Mouse (Mus musculus): ENCODE measurements around the gene Nrg3. TPM values are rescaled to one million over a fixed set of nuclear protein-coding genes. Genes with fewer than 3 reads are reported as not detected.

Gene Nrg3
- polyA plus RNA-seq, 1 experiment from 2014 or later, result 0.47 TPM

- WGBS, result 92% methylated on average over 3 of the region's 3 CpGs
- Histone ChIP-seq H3K4me3 (no peak overlapping the region), H3K4me1 (no peaks in the 10 kb centered on the region), H3K9me3 (no peaks in the 10 kb centered on the region), H3K27me3 (replicated peaks; ENCODE audit: low read depth, poor library complexity, severe bottlenecking) (no peaks in the 10 kb centered on the region), H3K36me3 (replicated peaks) (no peaks in the 10 kb centered on the region), H3K27ac (replicated peaks) (no peak overlapping the region)
- DNase-seq (ENCODE audit: low spot score), result no peak
Observed at GRCm38 (mm10) chr14:38630114-38630513, 842.8 kb downstream of the Nrg3 start.

- no peak for DNase-seq (ENCODE audit: low spot score)
- no peaks in the 10 kb centered on the region for H3K4me1 ChIP-seq
- no peaks in the 10 kb centered on the region for H3K36me3 ChIP-seq (replicated peaks)
- H3K27ac ChIP-seq (replicated peaks), result no peak overlapping the region
- H3K9me3 ChIP-seq, result no peaks in the 10 kb centered on the region
- no peaks in the 10 kb centered on the region for H3K27me3 ChIP-seq (replicated peaks; ENCODE audit: low read depth, poor library complexity, severe bottlenecking)
- no peak overlapping the region for H3K4me3 ChIP-seq
Observed at GRCm38 (mm10) chr14:38629671-38630070, 843.2 kb downstream of the Nrg3 start.

GRCm38 (mm10) chr14:38628862-38629619 lies 843.8 kb downstream of the Nrg3 start:
- no peaks in the 10 kb centered on the region for H3K4me1 ChIP-seq
- DNase-seq (ENCODE audit: low spot score), result no peak
- no peak overlapping the region for H3K4me3 ChIP-seq
- no peaks in the 10 kb centered on the region for H3K36me3 ChIP-seq (replicated peaks)
- H3K27ac ChIP-seq (replicated peaks), result no peak overlapping the region
- WGBS, result 85% methylated on average over 2 of the region's 2 CpGs
- H3K9me3 ChIP-seq, result no peaks in the 10 kb centered on the region
- no peaks in the 10 kb centered on the region for H3K27me3 ChIP-seq (replicated peaks; ENCODE audit: low read depth, poor library complexity, severe bottlenecking)

DNA sequence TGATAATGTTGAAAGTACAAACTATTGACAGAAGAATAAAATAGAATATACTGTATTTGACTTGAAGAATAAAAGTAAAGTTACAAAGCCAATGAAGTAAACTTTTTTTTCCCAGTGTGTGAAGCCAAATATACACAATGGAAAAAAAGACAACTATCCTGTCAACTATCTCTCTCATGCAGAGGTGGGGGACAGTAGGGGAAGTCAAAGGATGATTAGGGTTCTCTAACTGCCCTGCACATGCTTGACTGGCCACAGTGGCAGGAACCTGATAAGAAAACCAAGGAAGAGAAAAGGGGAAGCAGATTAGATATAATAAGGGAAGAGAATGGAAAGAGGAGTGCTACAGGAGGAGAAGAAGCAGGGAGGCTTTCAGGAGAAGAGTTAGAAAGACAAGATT lies 855.9 kb downstream of the Nrg3 start:
- DNase-seq (ENCODE audit: low spot score), result no peak
- Histone ChIP-seq H3K4me1 (no peaks in the 10 kb centered on the region), H3K4me3 (no peak overlapping the region), H3K27me3 (replicated peaks; ENCODE audit: low read depth, poor library complexity, severe bottlenecking) (no peaks in the 10 kb centered on the region), H3K9me3 (no peaks in the 10 kb centered on the region), H3K27ac (replicated peaks) (no peak overlapping the region), H3K36me3 (replicated peaks) (no peaks in the 10 kb centered on the region)

GRCm38 (mm10) chr14:38597735-38598134 lies 875.2 kb downstream of the Nrg3 start:
- Histone ChIP-seq H3K4me3 (no peak overlapping the region), H3K36me3 (replicated peaks) (no peaks in the 10 kb centered on the region), H3K27ac (replicated peaks) (no peak overlapping the region), H3K9me3 (no peaks in the 10 kb centered on the region), H3K4me1 (no peaks in the 10 kb centered on the region), H3K27me3 (replicated peaks; ENCODE audit: low read depth, poor library complexity, severe bottlenecking) (no peaks in the 10 kb centered on the region)
- no peak for DNase-seq (ENCODE audit: low spot score)

- no peaks in the 10 kb centered on the region for H3K4me1 ChIP-seq
- H3K27me3 ChIP-seq (replicated peaks; ENCODE audit: low read depth, poor library complexity, severe bottlenecking), result no peaks in the 10 kb centered on the region
- H3K9me3 ChIP-seq, result no peaks in the 10 kb centered on the region
- no peak overlapping the region for H3K4me3 ChIP-seq
- no peaks in the 10 kb centered on the region for H3K36me3 ChIP-seq (replicated peaks)
- DNase-seq (ENCODE audit: low spot score), result no peak
- H3K27ac ChIP-seq (replicated peaks), result no peak overlapping the region
- 80% methylated on average over 1 of the region's 1 CpGs for WGBS
Observed at GRCm38 (mm10) chr14:38594297-38594696, 878.6 kb downstream of the Nrg3 start.

- Histone ChIP-seq H3K27ac (replicated peaks) (no peak overlapping the region), H3K4me3 (no peak overlapping the region), H3K27me3 (replicated peaks; ENCODE audit: low read depth, poor library complexity, severe bottlenecking) (no peaks in the 10 kb centered on the region), H3K4me1 (no peaks in the 10 kb centered on the region), H3K36me3 (replicated peaks) (no peaks in the 10 kb centered on the region), H3K9me3 (no peaks in the 10 kb centered on the region)
- WGBS, result 89% methylated on average over 3 of the region's 3 CpGs
- no peak for DNase-seq (ENCODE audit: low spot score)
Observed at GRCm38 (mm10) chr14:38576796-38577195, 896.1 kb downstream of the Nrg3 start.

GRCm38 (mm10) chr14:38568184-38568583 lies 904.7 kb downstream of the Nrg3 start:
- Histone ChIP-seq H3K4me1 (no peaks in the 10 kb centered on the region), H3K27ac (replicated peaks) (no peak overlapping the region), H3K9me3 (no peaks in the 10 kb centered on the region), H3K27me3 (replicated peaks; ENCODE audit: low read depth, poor library complexity, severe bottlenecking) (no peaks in the 10 kb centered on the region), H3K36me3 (replicated peaks) (no peaks in the 10 kb centered on the region), H3K4me3 (no peak overlapping the region)
- 82% methylated on average over 1 of the region's 1 CpGs for WGBS
- no peak for DNase-seq (ENCODE audit: low spot score)

DNA sequence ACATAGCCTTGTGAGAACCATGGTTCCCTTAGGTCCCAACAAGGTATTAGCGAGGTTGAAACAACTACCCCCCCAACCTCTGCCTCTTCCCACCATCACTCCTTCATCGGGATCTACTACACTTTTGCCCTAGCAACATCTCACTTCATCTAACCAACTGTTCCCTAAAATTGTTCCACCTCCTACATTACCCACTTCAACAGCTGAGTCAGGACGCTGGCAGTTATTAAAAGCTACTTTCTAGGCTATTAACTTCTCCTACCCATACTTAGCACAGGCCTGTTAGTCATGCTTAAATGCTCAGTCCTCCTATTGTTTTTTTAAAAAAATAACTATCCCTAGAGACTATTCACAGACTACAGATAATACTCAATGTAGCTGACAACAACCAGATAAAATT lies 906.7 kb downstream of the Nrg3 start:
- no peaks in the 10 kb centered on the region for H3K4me1 ChIP-seq
- no peak for DNase-seq (ENCODE audit: low spot score)
- no peaks in the 10 kb centered on the region for H3K27me3 ChIP-seq (replicated peaks; ENCODE audit: low read depth, poor library complexity, severe bottlenecking)
- H3K4me3 ChIP-seq, result no peak overlapping the region
- no peaks in the 10 kb centered on the region for H3K36me3 ChIP-seq (replicated peaks)
- no peaks in the 10 kb centered on the region for H3K9me3 ChIP-seq
- WGBS, result 91% methylated on average over 3 of the region's 3 CpGs
- H3K27ac ChIP-seq (replicated peaks), result no peak overlapping the region

DNA sequence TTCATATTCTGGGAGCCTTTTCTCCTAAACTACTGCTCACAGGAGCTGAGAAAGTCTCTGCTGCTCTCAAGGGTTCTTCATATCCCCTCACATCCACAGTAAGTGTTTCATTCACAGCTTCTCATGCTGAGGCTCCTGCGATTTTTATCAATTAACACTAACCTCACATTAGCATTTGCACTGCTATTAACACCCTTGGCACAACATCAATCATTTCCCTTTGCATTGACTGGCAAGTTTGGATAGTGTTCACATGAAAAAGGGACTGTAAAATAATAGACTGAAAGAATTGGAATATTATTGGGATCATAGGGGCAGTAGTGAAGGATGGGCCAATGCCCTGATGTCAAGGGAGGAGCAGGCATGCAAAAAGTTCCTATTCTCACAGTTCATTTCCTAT lies 918.3 kb downstream of the Nrg3 start:
- 87% methylated on average over 1 of the region's 1 CpGs for WGBS
- no peaks in the 10 kb centered on the region for H3K9me3 ChIP-seq
- H3K4me1 ChIP-seq, result no peaks in the 10 kb centered on the region
- no peak overlapping the region for H3K27ac ChIP-seq (replicated peaks)
- no peaks in the 10 kb centered on the region for H3K36me3 ChIP-seq (replicated peaks)
- H3K27me3 ChIP-seq (replicated peaks; ENCODE audit: low read depth, poor library complexity, severe bottlenecking), result no peaks in the 10 kb centered on the region
- DNase-seq (ENCODE audit: low spot score), result no peak
- H3K4me3 ChIP-seq, result no peak overlapping the region

DNA sequence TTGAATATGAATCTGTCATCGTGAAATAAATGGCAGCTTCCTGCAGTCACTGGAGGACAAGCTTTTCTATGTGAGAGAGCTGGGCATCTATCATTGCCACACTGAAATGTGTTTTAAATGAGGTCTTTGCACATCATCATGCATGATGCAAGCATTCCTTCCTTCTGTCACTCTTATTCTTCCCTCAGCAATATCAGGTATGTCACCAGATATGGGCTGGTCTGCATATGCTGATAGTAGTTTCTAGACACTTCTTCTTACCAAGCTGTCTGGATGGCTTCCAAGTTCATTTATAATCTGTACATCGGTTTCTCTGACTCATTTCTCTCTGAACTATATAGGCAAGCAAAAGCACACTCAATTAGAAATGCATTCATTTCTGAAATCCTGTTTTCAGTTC lies 925.6 kb downstream of the Nrg3 start:
- Histone ChIP-seq H3K9me3 (0 out of 2 replicates have a peak, but pooled peaks cover 3% of the 10 kb centered on the region), H3K4me3 (no peak overlapping the region), H3K4me1 (no peaks in the 10 kb centered on the region), H3K27me3 (replicated peaks; ENCODE audit: low read depth, poor library complexity, severe bottlenecking) (no peaks in the 10 kb centered on the region), H3K27ac (replicated peaks) (no peak overlapping the region), H3K36me3 (replicated peaks) (no peaks in the 10 kb centered on the region)
- 83% methylated on average over 2 of the region's 2 CpGs for WGBS
- no peak for DNase-seq (ENCODE audit: low spot score)

DNA sequence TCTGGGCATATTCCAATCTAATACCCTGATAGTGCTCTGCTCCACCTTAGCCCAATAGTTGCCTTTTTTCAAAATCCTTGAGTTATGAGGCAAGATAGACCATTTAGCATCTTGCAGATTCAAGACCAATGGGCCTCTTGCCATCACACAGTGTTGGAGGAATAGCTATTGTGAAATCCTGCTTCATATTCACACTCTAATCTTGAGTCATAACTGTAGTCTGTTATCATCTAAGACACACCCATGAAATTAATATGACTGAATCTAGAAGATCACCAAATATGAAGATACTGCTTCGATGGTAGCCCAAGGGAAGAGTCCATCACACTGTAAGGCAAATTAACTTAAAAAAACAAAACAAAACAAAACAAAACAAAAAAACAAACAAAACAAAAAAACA lies 937.7 kb downstream of the Nrg3 start:
- H3K27ac ChIP-seq (replicated peaks), result no peak overlapping the region
- no peaks in the 10 kb centered on the region for H3K27me3 ChIP-seq (replicated peaks; ENCODE audit: low read depth, poor library complexity, severe bottlenecking)
- WGBS, result 92% methylated on average over 1 of the region's 1 CpGs
- H3K4me1 ChIP-seq, result no peaks in the 10 kb centered on the region
- H3K36me3 ChIP-seq (replicated peaks), result no peaks in the 10 kb centered on the region
- DNase-seq (ENCODE audit: low spot score), result no peak
- no peak overlapping the region for H3K4me3 ChIP-seq
- H3K9me3 ChIP-seq, result no peaks in the 10 kb centered on the region

DNA sequence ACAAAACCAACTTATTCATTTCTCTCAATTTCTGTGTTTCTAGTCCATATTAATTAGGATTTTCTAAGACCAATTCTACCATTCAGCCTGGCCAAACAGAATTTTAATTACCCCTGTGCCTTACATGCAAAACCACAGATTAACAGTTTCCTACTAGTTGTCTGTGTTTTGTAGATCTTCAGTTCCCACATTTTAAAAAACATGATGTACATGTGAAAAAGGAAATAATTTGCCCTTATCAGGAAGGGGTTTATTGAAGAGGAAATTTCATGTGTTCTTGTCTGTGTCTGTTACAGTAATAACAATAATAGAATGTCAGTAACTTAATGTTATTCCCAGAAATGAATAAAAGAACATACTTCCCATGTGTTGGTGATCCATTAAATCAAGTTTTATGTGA lies 939.4 kb downstream of the Nrg3 start:
- H3K27me3 ChIP-seq (replicated peaks; ENCODE audit: low read depth, poor library complexity, severe bottlenecking), result no peaks in the 10 kb centered on the region
- no peak overlapping the region for H3K27ac ChIP-seq (replicated peaks)
- DNase-seq (ENCODE audit: low spot score), result no peak
- no peaks in the 10 kb centered on the region for H3K9me3 ChIP-seq
- H3K36me3 ChIP-seq (replicated peaks), result no peaks in the 10 kb centered on the region
- no peak overlapping the region for H3K4me3 ChIP-seq
- no peaks in the 10 kb centered on the region for H3K4me1 ChIP-seq

DNA sequence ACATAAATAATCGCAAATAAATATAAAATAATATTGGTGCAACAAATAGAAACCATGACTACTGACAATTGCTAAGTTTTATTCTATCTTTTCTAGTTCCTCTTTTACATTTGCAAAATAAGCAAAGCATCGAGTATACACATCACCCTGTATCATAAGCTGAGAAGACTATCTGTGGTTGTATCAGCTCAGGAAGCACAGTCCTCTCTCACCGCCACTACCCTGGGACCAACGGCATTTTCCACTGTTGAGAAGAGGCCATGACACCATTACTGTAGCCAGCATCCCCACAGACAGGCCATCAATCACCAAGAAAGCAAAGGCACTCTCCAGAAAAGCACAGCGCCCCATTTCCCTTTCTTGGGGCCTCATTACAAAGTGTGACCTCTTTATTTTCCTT lies 956.7 kb downstream of the Nrg3 start:
- no peaks in the 10 kb centered on the region for H3K27me3 ChIP-seq (replicated peaks; ENCODE audit: low read depth, poor library complexity, severe bottlenecking)
- no peak overlapping the region for H3K27ac ChIP-seq (replicated peaks)
- H3K4me3 ChIP-seq, result no peak overlapping the region
- WGBS, result 84% methylated on average over 5 of the region's 5 CpGs
- no peak for DNase-seq (ENCODE audit: low spot score)
- H3K36me3 ChIP-seq (replicated peaks), result no peaks in the 10 kb centered on the region
- H3K9me3 ChIP-seq, result no peaks in the 10 kb centered on the region
- H3K4me1 ChIP-seq, result no peaks in the 10 kb centered on the region

Measured in embryonic facial prominence, embryonic 10.5 days (tissue).